Mouse (Mus musculus) kidney, embryonic 16.5 days (tissue): ENCODE data around the gene Vnn1. TPM values are rescaled to one million over a fixed set of nuclear protein-coding genes. Genes with fewer than 3 reads are reported as not detected.
A peak's percentile ranks its signal among the peaks of the same experiment; 100 is the strongest.

Source experiments
- ATAC-seq: fragments of 200-750 bp; cut with Nextera tagmentation; 2 replicates; pipeline ENCODE4 v1.8.0; 2017; ENCODE audit warnings: moderate TSS enrichment; ENCODE audit not compliant: low FRiP score, low TSS enrichment
- H3K27ac ChIP-seq: fragments of 300-500 bp; sonication (generic); 2 replicates; pipeline ENCODE4 v1.5.1; 2014; ENCODE audit warnings: low read length
- H3K27me3 ChIP-seq: fragments of 300-500 bp; sonication (generic); 2 replicates; pipeline ENCODE4 v1.6.1; 2014; ENCODE audit warnings: low read length, control low read depth, mixed read lengths; ENCODE audit not compliant: insufficient read depth
- H3K36me3 ChIP-seq: fragments of 300-500 bp; sonication (generic); 2 replicates; pipeline ENCODE4 v1.6.1; 2014; ENCODE audit warnings: low read length, control low read depth, mixed read lengths; ENCODE audit not compliant: insufficient read depth
- H3K4me1 ChIP-seq: fragments of 300-500 bp; sonication (generic); 2 replicates; pipeline ENCODE4 v1.6.1; 2014; ENCODE audit warnings: low read length, control low read depth, mixed read lengths; ENCODE audit not compliant: insufficient read depth
- H3K4me2 ChIP-seq: fragments of 300-500 bp; sonication (generic); replicated peaks from 2 replicates; pipeline ENCODE4 v1.6.1; 2014; ENCODE audit warnings: low read depth, low read length
- H3K4me3 ChIP-seq: fragments of 300-500 bp; sonication (generic); 2 replicates; pipeline ENCODE4 v1.5.1; 2014; ENCODE audit warnings: mild to moderate bottlenecking, low read length
- H3K9ac ChIP-seq: fragments of 300-500 bp; sonication (generic); replicated peaks from 2 replicates; pipeline ENCODE4 v1.6.1; 2014; ENCODE audit warnings: low read length
- H3K9me3 ChIP-seq: fragments of 300-500 bp; sonication (generic); 2 replicates; pipeline ENCODE4 v1.6.1; 2016; ENCODE audit warnings: low read length, control low read depth
- WGBS: fragments of 180-500 bp; shearing (Covaris S2); extraction: QIAGEN DNeasy Blood & Tissue Kit; methylation state at CpG from one replicate; pipeline ENCODE4 v1.1.7; 2014; 5-methylcytosine and 5-hydroxymethylcytosine counted together
- polyA plus RNA-seq: library from polyadenylated mRNA; unstranded; fragments of >200 nt; fragmentation: Nextera tagmentation; extraction: Ambion mirVana; gene quantifications from 2 replicates; pipeline ENCODE4 v1.2.1, GENCODE M21; 2015

Vnn1 gene
- polyA plus RNA-seq, 1 experiment from 2014 or later, result 4.5 TPM

DNA sequence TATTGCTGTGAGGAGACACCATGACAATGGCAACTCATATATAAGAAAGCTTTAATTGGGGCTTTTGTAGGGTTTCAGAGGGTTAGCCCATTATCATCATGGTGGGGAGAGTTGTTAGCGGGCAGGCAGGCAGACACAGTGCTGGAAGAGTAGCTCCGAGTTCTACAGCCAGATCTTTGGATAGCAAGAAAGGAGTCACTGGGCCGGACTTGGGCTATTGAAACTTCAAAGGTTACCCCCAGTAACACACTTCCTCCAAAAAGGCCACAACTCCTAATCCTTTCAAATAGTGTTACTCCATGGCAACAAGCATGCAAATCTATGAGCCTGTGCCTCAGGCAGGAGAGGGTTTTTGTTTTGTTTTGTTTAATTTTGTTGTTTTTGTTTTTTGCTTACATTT is 6.6 kb downstream of the Vnn1 start:
- Histone ChIP-seq H3K4me1 (no peaks in the 10 kb centered on the region), H3K27me3 (no peaks in the 10 kb centered on the region), H3K36me3 (no peaks in the 10 kb centered on the region), H3K4me2 (no peak overlapping the region), H3K9me3 (no peaks in the 10 kb centered on the region), H3K4me3 (no peak overlapping the region), H3K27ac (no peak overlapping the region), H3K9ac (no peak overlapping the region)
- ATAC-seq, result no peak
- 84% methylated on average over 3 of the region's 3 CpGs for WGBS

DNA sequence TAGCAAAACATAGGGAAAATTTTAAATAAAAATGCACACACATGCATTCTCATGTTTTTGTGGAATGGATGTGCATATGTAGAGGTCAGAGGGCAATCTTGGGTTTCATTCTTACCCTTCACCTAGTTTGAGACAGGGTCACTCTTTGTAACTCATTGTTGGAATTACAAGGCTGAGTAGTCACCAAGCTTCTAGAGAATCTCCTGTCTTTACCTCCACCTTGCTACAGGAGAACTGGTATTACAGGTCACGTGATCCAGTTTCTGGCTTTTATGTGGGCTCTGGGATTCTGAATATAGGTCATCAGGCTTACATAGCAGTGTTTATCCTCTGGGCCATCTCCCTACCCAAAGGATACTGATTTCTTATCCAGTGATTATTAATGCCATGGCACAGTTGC is 11.2 kb downstream of the Vnn1 start:
- H3K27ac ChIP-seq, result no peak overlapping the region

DNA sequence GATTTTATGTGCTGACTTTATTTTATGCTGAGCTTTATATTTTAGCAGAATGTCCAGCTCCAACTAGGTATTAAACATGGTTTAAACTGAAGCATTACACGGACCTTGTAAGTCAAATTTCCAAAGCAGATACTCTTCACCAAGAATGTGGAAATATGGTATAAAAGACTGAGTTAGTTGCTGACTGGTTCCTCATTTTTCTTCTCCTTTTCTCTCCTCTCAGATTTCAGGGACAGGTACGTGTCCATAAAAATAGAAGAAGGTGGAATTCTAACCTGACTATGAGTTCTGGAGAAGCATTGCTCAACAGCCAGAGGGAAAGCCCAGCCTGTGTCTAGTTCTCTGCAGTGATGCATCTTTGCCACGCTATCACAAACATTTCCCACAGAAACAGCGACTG is 25.6 kb downstream of the Vnn1 start, which contains the start of gene Taar1:
TSS of gene Taar1 (plus strand) at position 301 of the 400 bp plus-strand sequence.
- Histone ChIP-seq H3K9me3 (0 out of 2 replicates have a peak, but pooled peaks cover 2% of the 10 kb centered on the region), H3K36me3 (no peaks in the 10 kb centered on the region), H3K9ac (no peak within 1 kb of the TSS), H3K27me3 (no peaks in the 10 kb centered on the region), H3K27ac (no peak within 1 kb of the TSS), H3K4me1 (no peaks in the 10 kb centered on the region), H3K4me3 (no peak within 1 kb of the TSS), H3K4me2 (no peak within 1 kb of the TSS)
- ATAC-seq, result no peak
- 87% methylated on average over 4 of the region's 4 CpGs for WGBS

More for the DNA sequence above, 11.2 kb downstream of the Vnn1 start:
- no peaks in the 10 kb centered on the region for H3K4me1 ChIP-seq
- no peaks in the 10 kb centered on the region for H3K36me3 ChIP-seq
- 79% methylated on average over 1 of the region's 1 CpGs for WGBS
- H3K4me3 ChIP-seq, result no peak overlapping the region
- no peaks in the 10 kb centered on the region for H3K27me3 ChIP-seq
- ATAC-seq, result no peak
- no peaks in the 10 kb centered on the region for H3K9me3 ChIP-seq
- no peak overlapping the region for H3K9ac ChIP-seq
- no peak overlapping the region for H3K4me2 ChIP-seq

DNA sequence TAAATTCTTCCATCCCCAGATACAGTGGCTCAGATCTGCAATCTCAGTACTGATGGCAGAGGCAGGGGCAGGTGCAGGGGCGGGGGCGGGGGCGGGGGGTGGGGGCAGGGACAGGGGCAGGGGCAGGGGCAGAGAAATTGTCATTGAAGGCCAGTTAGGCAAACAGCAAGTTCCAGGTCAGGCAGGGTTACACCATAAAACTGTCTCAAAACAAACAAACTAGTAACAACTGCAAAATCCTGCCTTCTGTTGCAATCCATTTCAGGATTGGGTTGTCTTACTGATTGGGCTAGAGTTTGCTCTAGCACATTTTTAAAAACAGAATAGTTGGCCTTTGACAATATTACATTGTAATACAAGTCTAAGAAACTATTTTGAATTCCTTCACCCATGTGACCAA is 28.0 kb downstream of the Vnn1 start:
- WGBS, result 42% methylated on average over 3 of the region's 3 CpGs
- Histone ChIP-seq H3K36me3 (no peaks in the 10 kb centered on the region), H3K9ac (no peak overlapping the region), H3K9me3 (no peaks in the 10 kb centered on the region), H3K4me1 (no peaks in the 10 kb centered on the region), H3K27me3 (no peaks in the 10 kb centered on the region), H3K4me2 (no peak overlapping the region), H3K4me3 (no peak overlapping the region), H3K27ac (no peak overlapping the region)
- ATAC-seq, result no peak

DNA sequence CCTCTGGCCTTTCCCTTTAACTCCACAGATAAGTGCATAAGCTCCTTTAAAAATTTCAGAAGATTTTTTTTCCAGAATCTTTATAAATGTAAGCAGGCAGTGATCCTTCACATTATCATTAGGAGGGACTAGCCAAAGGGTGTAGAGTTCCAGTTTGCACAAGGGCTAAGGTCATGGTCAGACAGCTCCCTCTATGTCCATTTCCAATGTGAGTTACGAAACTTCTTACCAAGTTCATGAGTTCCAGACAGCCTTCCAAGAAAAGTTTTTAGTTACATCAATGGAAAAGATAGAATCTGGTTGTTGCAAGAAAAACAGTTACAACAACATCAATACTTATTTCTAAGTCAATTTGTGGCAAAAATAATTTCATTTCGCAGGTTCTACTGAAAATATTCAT is 29.5 kb downstream of the Vnn1 start:
- Histone ChIP-seq H3K4me1 (no peaks in the 10 kb centered on the region), H3K36me3 (no peaks in the 10 kb centered on the region), H3K27ac (no peak overlapping the region), H3K4me3 (no peak overlapping the region), H3K9ac (no peak overlapping the region), H3K9me3 (no peaks in the 10 kb centered on the region), H3K27me3 (no peaks in the 10 kb centered on the region), H3K4me2 (no peak overlapping the region)
- WGBS, result 78% methylated on average over 2 of the region's 2 CpGs
- ATAC-seq, result no peak

DNA sequence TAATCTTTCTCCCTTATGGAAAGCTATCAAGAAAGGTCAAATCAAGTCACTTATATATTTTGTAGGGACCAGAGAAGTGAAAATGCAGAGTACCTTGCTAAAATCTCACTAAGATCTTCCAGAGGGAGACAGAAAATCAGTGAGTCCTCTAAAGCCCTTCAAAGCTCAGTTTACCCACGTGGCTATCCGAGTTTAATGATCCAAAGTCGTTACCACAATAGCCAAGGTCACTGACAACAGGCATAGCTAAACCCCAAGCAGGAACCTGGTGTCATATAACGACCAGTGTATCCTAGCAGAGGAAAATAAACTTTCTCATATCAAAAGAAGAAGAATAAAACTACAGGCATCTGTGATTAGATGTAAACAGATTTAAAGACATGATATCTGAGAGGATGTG is 43.1 kb downstream of the Vnn1 start:
- no peak overlapping the region for H3K4me3 ChIP-seq
- no peaks in the 10 kb centered on the region for H3K36me3 ChIP-seq
- H3K27me3 ChIP-seq, result no peaks in the 10 kb centered on the region
- 12% methylated on average over 4 of the region's 4 CpGs for whole genome bisulfite sequencing
- H3K4me1 ChIP-seq, result no peaks in the 10 kb centered on the region
- H3K9me3 ChIP-seq, result no peaks in the 10 kb centered on the region
- no peak overlapping the region for H3K27ac ChIP-seq
- no peak overlapping the region for H3K9ac ChIP-seq
- no peak overlapping the region for H3K4me2 ChIP-seq
- no peak for ATAC-seq

DNA sequence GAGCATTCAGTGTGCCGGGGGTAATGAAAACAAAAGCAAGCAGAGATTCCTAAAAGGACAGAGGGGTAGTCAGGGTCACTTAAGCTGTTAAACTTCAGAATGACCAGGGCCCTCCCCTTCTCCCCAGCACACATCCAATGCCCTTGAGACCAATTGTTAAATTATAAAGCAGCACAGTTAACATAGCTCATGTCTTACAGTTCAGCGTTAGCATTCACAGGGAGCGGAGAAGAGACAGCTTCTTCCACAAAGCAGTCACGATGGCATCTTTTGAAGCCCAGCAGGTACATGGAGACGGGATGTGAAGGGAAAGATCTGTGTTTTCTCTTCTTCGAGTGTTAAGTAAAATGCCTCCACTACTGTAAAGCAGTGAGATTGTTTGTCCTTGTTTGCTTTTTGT is 43.8 kb downstream of the Vnn1 start, which contains the start of gene Taar2:
TSS of gene Taar2 (plus strand) at position 261 of the 400 bp plus-strand sequence.
- H3K4me3 ChIP-seq, result no peak within 1 kb of the TSS
- peak within 1 kb of the TSS; percentile 18; the same call in 1 of the 2 replicates for H3K4me2 ChIP-seq
- H3K9ac ChIP-seq, result no peak within 1 kb of the TSS
- no peak within 1 kb of the TSS for H3K27ac ChIP-seq
- no peaks in the 10 kb centered on the region for H3K27me3 ChIP-seq
- no peak for ATAC-seq
- H3K9me3 ChIP-seq, result no peaks in the 10 kb centered on the region
- H3K4me1 ChIP-seq, result no peaks in the 10 kb centered on the region
- no peaks in the 10 kb centered on the region for H3K36me3 ChIP-seq
- WGBS, result 28% methylated on average over 6 of the region's 6 CpGs

DNA sequence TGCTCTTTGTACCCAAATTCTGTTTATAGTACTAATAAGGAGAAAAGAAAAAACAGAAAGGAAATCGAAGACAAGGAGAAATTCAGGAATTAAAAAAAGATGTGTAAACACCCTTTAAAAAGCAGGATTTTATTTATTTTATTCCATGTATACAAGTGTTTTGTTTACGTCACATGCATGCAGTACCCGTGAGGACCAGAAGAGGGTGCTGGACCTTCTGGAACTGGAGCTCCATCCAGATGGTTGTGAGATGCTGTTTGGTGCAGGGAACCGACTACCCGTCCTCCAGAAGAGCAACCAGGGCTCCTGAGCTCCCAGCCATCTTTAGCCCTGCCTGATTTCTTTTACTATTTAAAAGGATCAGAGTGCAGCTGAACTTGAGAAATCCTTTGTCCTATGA is 48.0 kb downstream of the Vnn1 start:
- H3K4me1 ChIP-seq, result no peaks in the 10 kb centered on the region
- H3K4me2 ChIP-seq, result no peak overlapping the region
- no peak overlapping the region for H3K9ac ChIP-seq
- no peaks in the 10 kb centered on the region for H3K9me3 ChIP-seq
- no peak overlapping the region for H3K4me3 ChIP-seq
- no peak for ATAC-seq
- H3K27me3 ChIP-seq, result no peaks in the 10 kb centered on the region
- H3K27ac ChIP-seq, result no peak overlapping the region
- WGBS, result 80% methylated on average over 5 of the region's 5 CpGs
- H3K36me3 ChIP-seq, result no peaks in the 10 kb centered on the region

DNA sequence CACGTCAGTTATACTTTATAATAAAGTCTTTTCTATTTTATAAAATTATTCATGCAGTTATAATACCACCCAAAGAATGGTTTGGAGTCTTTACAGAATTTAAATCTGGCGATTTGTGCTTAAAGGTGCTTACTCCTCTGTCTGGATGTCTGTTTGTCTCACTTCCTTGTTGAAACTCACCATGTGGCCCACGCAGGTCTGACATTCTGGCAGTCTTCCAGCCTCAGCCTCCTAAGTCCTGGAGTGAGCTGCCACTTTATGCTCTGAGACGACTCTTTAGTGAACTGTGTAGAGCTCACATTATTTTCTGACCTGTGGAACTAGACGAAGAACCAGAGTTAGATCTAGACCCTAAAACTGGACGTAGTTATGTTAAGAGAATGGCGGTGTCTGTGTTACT is 53.5 kb downstream of the Vnn1 start:
- Histone ChIP-seq H3K9ac (no peak overlapping the region), H3K27ac (no peak overlapping the region), H3K4me2 (no peak overlapping the region), H3K27me3 (no peaks in the 10 kb centered on the region), H3K4me1 (0 out of 2 replicates have a peak, but pooled peaks cover 2% of the 10 kb centered on the region), H3K4me3 (no peak overlapping the region), H3K36me3 (no peaks in the 10 kb centered on the region), H3K9me3 (no peaks in the 10 kb centered on the region)
- ATAC-seq, result no peak
- 63% methylated on average over 7 of the region's 7 CpGs for WGBS

DNA sequence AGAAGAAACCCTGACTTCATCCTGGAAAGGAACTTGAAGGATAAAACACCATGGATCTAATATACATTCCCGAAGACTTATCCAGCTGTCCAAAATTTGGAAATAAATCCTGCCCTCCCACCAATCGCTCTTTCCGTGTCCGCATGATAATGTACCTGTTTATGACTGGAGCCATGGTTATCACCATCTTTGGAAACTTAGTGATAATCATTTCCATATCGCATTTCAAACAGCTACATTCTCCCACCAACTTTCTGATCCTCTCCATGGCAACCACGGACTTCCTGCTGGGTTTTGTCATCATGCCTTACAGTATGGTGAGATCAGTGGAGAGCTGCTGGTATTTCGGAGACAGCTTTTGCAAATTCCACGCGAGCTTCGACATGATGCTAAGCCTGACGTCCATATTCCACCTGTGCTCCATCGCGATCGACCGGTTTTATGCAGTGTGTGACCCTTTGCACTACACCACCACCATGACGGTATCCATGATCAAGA is 55.1 kb downstream of the Vnn1 start, which contains the start of gene Taar3:
TSS of gene Taar3 (plus strand) at position 51 of the 498 bp plus-strand sequence.
- H3K9me3 ChIP-seq, result no peaks in the 10 kb centered on the region
- H3K36me3 ChIP-seq, result no peaks in the 10 kb centered on the region
- no peak for ATAC-seq
- no peak within 1 kb of the TSS for H3K27ac ChIP-seq
- 89% methylated on average over 16 of the region's 16 CpGs for WGBS
- H3K27me3 ChIP-seq, result no peaks in the 10 kb centered on the region
- 0 out of 2 replicates have a peak, but pooled peaks cover 2% of the 10 kb centered on the region for H3K4me1 ChIP-seq
- H3K9ac ChIP-seq, result no peak within 1 kb of the TSS
- no peak within 1 kb of the TSS for H3K4me3 ChIP-seq
- no peak within 1 kb of the TSS for H3K4me2 ChIP-seq
